Mouse (Mus musculus) hematopoietic multipotent progenitor cell, adult 10-12 weeks (in vitro differentiated cells): ENCODE measurements around the gene Slit2. TPM values are rescaled to one million over a fixed set of nuclear protein-coding genes. Genes with fewer than 3 reads are reported as not detected.

Source experiments
- polyA plus RNA-seq: library from polyadenylated mRNA; stranded (reverse); fragments of >175 nt; gene quantifications from 2 replicates; pipeline ENCODE4 v1.2.3, GENCODE M21; 2012; ENCODE audit warnings: low replicate concordance

Gene Slit2
- polyA plus RNA-seq, result 0.07 and 0.17 TPM in 2 replicates

GRCm38 (mm10) chr5:47982941-47983701 lies at the start of gene Slit2:
Gene Slit2 (plus strand): TSS chr5:47983138.

DNA sequence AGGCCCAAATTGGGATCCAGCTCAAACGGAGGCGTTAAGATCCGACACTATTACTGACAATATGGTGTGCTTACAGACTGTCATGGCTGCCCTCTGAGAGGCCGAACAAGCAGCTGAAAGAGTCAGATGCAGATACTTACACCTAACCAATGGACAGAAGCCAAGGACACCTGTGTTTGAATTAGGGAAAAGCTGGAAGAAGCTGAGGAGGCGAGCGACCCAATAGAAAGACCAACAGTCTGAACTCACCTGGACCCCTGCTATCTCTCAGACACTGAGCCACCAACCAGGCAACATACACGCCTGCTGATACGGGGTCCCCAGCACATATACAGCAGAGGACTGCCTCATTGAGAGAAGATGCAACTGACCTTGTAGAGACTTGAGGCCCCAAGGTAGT lies 344.7 kb downstream of the Slit2 start, which contains the start of gene 5730480H06Rik:
Gene 5730480H06Rik, plus strand, starts transcription at position 301 of the 400 bp plus-strand sequence.

